Mouse (Mus musculus) liver, postnatal 0 days (tissue): ENCODE data around the gene Zbtb14. TPM values are rescaled to one million over a fixed set of nuclear protein-coding genes. Genes with fewer than 3 reads are reported as not detected.
A peak's percentile ranks its signal among the peaks of the same experiment; 100 is the strongest.

Source experiments
- ATAC-seq: fragments of 200-750 bp; cut with Nextera tagmentation; 2 replicates; pipeline ENCODE4 v1.8.0; 2017; ENCODE audit warnings: mild to moderate bottlenecking, moderate library complexity
- DNase-seq: peaks from one replicate; pipeline ENCODE4 v3.0.0-alpha.2; 2016
- H3K27ac ChIP-seq: fragments of 300-500 bp; sonication (generic); 2 replicates; pipeline ENCODE4 v1.5.1; 2014; ENCODE audit warnings: antibody characterized with exemption, moderate library complexity, mild to moderate bottlenecking, low read depth
- H3K27me3 ChIP-seq: fragments of 300-500 bp; sonication (generic); 2 replicates; pipeline ENCODE4 v1.6.1; 2014; ENCODE audit warnings: low read length, control low read depth, mixed read lengths; ENCODE audit not compliant: insufficient read depth
- H3K36me3 ChIP-seq: fragments of 300-500 bp; sonication (generic); replicated peaks from 2 replicates; pipeline ENCODE4 v1.6.1; 2014; ENCODE audit warnings: mild to moderate bottlenecking, control low read depth, low read length, moderate library complexity, mixed read lengths; ENCODE audit not compliant: insufficient read depth
- H3K4me1 ChIP-seq: fragments of 300-500 bp; sonication (generic); 2 replicates; pipeline ENCODE4 v1.6.1; 2014; ENCODE audit warnings: antibody characterized with exemption, mild to moderate bottlenecking, control low read depth; ENCODE audit not compliant: insufficient read depth
- H3K4me2 ChIP-seq: fragments of 300-500 bp; sonication (generic); 2 replicates; pipeline ENCODE4 v1.6.1; 2014; ENCODE audit warnings: low read depth, mild to moderate bottlenecking, low read length, moderate library complexity, mixed read lengths
- H3K4me3 ChIP-seq: fragments of 300-500 bp; sonication (generic); 2 replicates; pipeline ENCODE4 v1.5.1; 2014; ENCODE audit warnings: low read depth, low read length
- H3K9ac ChIP-seq: fragments of 300-500 bp; sonication (generic); replicated peaks from 2 replicates; pipeline ENCODE4 v1.6.1; 2014; ENCODE audit warnings: mild to moderate bottlenecking, moderate library complexity
- H3K9me3 ChIP-seq: fragments of 300-500 bp; sonication (generic); 2 replicates; pipeline ENCODE4 v1.6.1; 2016; ENCODE audit warnings: mild to moderate bottlenecking, control low read depth, low read length, mixed read lengths
- CTCF ChIP-seq: sonication (generic); IDR thresholded peaks from 2 replicates; pipeline ENCODE4 v1.5.1; 2016; ENCODE audit warnings: antibody characterized with exemption, low read depth
- EP300 ChIP-seq: IDR thresholded peaks from 2 replicates; pipeline ENCODE4 v1.6.1; 2016; ENCODE audit warnings: antibody characterized with exemption, low read depth, mild to moderate bottlenecking
- WGBS: fragments of 180-500 bp; shearing (Covaris S2); extraction: QIAGEN DNeasy Blood & Tissue Kit; methylation state at CpG from one replicate; pipeline ENCODE4 v1.1.7; 2014; ENCODE audit not compliant: insufficient replicate concordance; 5-methylcytosine and 5-hydroxymethylcytosine counted together
- polyA plus RNA-seq: library from polyadenylated mRNA; unstranded; fragments of >200 nt; fragmentation: Nextera tagmentation; extraction: Ambion mirVana; gene quantifications from 2 replicates; pipeline ENCODE4 v1.2.1, GENCODE M21; 2015

The Zbtb14 gene
- polyA plus RNA-seq, 1 experiment from 2014 or later: 5.3 TPM

DNA sequence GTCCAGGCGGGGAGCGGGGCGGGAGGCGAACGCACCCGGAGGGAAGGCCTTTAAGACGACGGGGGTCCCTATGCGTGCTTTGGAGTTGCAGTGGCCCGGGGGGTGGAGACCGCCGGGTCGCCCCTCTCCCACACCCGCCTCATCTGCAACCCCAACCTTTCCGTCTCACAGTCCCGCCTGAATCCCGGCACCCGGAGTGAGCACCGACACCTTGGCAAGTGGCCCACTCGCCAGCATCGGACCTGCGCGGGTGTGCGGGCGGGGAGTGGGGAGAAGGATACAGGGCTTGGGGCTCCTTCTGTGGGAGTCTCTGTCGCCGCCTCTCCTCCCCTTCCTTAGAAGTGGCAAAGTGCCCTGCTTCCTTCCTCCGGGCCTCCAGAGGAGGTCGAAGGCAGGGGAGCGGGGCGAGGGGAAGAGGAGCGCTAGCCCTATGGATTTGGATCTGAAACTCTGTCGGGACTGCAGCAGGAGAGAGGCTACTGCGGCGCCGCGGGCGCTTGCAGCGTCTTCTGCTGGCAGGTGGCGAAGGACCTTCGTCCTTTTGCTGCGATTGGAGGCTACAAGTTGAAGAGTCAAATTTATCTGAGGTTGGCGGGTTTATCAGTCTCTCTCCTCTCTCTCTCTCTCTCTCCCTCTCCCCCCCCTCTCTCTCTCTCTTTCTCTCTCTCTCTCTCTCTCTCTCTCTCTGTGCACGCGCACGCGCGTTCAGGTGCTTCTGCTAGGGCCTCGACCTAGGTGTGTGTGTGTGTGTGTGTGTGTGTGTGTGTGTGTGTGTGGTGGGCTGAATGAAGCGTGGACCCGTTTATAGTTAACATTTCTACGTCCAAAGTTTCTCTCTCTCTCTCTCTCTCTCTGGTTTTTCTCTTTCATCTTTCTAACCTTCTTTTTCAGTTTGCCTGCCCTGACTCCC, 57.0 kb downstream of the Zbtb14 start:
- no peak overlapping the region for H3K9ac ChIP-seq
- peak overlapping the region; percentile 69 for H3K4me2 ChIP-seq
- WGBS: 1% methylated on average over 46 of the region's 52 CpGs
- no peaks in the 10 kb centered on the region for H3K9me3 ChIP-seq
- H3K4me1 ChIP-seq: peaks cover 10% of the 10 kb centered on the region
- H3K4me3 ChIP-seq: peak overlapping the region; percentile 42
- DNase-seq (peak; percentile 21), ATAC-seq (peak; percentile 4; the same call in 1 of the 2 replicates)
- no peak overlapping the region for H3K27ac ChIP-seq
- H3K27me3 ChIP-seq: peaks cover 34% of the 10 kb centered on the region
- H3K36me3 ChIP-seq: no peaks in the 10 kb centered on the region
- TF ChIP-seq CTCF: no peak
- TF ChIP-seq EP300: no peak

Other genes starting within 250 kb of the Zbtb14 start
- gene Akain1, start 56.3 kb downstream of the Zbtb14 start, polyA plus RNA-seq: not detected in 2 replicates